Mouse (Mus musculus): ENCODE measurements around the gene Swi5. TPM values are rescaled to one million over a fixed set of nuclear protein-coding genes. Genes with fewer than 3 reads are reported as not detected.

The Swi5 gene
- polyA plus RNA-seq, 1 experiment from 2014 or later: 380 TPM

DNA sequence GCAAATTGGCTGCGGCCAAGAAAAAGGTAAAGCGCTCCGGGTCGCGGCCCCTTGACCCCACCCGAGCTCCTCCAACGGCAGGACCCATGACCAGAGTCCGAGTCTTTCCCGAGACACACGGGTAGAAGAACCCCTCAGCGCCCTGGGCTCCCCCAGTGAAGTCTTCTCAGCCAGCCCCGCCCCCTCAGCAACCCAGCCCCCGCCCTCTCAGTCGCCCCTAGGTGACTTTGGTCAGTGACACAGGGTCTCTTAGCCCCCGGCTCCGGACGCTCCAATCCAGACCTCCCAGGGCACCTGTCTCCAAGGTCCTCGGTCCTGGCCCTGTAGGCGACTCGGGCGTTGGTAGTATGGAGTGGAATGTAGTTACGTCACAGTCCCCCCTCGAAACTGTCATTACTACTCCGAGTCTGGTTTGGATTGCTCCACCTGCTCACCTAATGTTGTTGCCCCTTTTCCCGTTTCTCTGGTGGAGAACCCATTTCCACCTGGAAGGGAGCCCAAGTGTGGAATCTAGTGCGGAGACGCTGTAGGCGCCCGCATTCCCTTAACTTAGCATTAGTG is 576 bp upstream of the Swi5 start:
- Histone ChIP-seq H3K9ac (peak overlapping the region; percentile 89), H3K4me2 (replicated peaks) (peak overlapping the region; percentile 64), H3K4me1 (peaks cover 20% of the 10 kb centered on the region), H3K9me3 (replicated peaks) (no peaks in the 10 kb centered on the region), H3K27ac (peak overlapping the region; percentile 62), H3K4me3 (peak overlapping the region; percentile 93), H3K27me3 (no peaks in the 10 kb centered on the region), H3K36me3 (peaks cover 26% of the 10 kb centered on the region)
- ATAC-seq (ENCODE audit: low FRiP score): peak; percentile 79
- WGBS: 4% methylated on average over 27 of the region's 29 CpGs

DNA sequence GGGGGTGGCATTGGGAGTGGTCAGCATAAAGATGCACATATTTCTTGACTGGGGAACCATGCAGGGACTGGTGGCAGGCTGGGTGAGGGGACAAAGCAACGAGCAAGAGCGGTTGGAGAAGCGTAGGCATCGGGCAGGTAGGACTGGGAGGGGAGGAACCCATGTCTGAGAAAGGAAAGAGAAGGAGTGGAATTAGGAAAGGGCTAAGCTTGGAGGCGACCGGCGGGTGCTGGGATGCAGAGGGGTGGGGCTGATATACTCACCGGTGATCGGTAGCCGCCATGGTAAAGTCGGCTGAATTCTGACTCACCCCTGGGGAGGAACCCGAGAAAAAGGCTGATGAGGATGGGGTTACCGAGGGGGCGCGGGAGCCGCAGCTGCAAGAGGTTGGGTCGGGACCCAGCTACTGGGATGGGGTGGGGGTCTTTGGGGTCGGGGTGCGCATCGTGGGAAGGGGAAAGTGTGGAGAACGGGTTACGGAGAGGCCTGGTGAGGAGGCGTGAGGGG is 488 bp downstream of the Swi5 start, which contains the start of gene Golga2:
Gene Golga2 (plus strand): TSS at position 51 of the 507 bp plus-strand sequence.
- peaks cover 21% of the 10 kb centered on the region for H3K36me3 ChIP-seq
- H3K27me3 ChIP-seq: no peaks in the 10 kb centered on the region
- H3K9me3 ChIP-seq (replicated peaks): no peaks in the 10 kb centered on the region
- WGBS: under 1% methylated on average over 23 of the region's 23 CpGs
- H3K4me3 ChIP-seq: peak within 1 kb of the TSS; percentile 93
- H3K27ac ChIP-seq: peak within 1 kb of the TSS; percentile 79
- H3K9ac ChIP-seq: peak within 1 kb of the TSS; percentile 95
- H3K4me1 ChIP-seq: peaks cover 20% of the 10 kb centered on the region
- ATAC-seq (ENCODE audit: low FRiP score): no peak
- H3K4me2 ChIP-seq (replicated peaks): peak within 1 kb of the TSS; percentile 96

DNA sequence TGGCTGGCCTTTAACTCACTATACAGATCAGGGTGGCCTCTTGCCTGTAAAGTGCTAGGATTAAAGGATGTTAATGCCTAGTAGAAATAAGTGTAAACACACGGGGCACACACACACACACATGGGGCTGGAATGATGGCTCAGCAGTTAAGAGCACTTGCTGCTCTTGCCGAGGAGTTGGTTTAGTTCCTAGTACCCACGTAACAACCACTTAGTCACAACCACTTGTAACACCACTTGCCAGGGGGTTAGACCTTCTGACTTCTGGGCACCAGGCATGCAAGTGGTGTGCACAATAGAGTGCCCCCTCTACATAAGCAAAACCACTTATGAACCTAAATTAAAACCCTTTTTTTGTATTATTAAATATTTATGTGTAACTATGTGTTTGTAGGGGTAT is 3.9 kb downstream of the Swi5 start:
- no peak overlapping the region for H3K9ac ChIP-seq
- H3K4me1 ChIP-seq: peaks cover 15% of the 10 kb centered on the region
- no peak overlapping the region for H3K27ac ChIP-seq
- no peak overlapping the region for H3K4me2 ChIP-seq (replicated peaks)
- H3K27me3 ChIP-seq: no peaks in the 10 kb centered on the region
- H3K9me3 ChIP-seq (replicated peaks): no peaks in the 10 kb centered on the region
- no peak overlapping the region for H3K4me3 ChIP-seq
- no peak for ATAC-seq (ENCODE audit: low FRiP score)
- 96% methylated on average over 3 of the region's 3 CpGs for WGBS
- H3K36me3 ChIP-seq: peaks cover 41% of the 10 kb centered on the region

DNA sequence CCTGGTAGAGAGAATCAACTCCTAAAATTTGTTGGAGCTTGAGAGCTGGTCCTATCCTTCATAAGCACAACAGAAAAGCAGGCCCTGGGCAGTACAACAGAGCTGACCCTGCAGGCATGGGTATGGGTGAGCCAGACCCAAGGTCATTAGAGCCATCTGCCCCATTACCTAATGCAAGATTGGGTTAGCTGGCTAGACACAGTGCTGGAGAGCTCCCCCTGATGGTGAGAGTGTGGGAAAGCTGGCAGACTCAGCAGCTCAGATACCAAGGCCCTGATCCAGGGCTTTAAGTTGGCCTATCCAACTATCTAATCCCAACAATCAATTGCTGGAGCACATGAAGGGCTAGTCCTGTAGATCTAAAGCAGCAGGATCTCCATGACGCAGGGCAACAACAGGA is 5.1 kb downstream of the Swi5 start:
- Histone ChIP-seq H3K27me3 (no peaks in the 10 kb centered on the region), H3K36me3 (peaks cover 54% of the 10 kb centered on the region), H3K4me2 (replicated peaks) (no peak overlapping the region), H3K27ac (no peak overlapping the region), H3K4me1 (peaks cover 11% of the 10 kb centered on the region), H3K9me3 (replicated peaks) (no peaks in the 10 kb centered on the region), H3K4me3 (no peak overlapping the region), H3K9ac (no peak overlapping the region)
- ATAC-seq (ENCODE audit: low FRiP score): no peak
- WGBS: 94% methylated on average over 1 of the region's 1 CpGs

DNA sequence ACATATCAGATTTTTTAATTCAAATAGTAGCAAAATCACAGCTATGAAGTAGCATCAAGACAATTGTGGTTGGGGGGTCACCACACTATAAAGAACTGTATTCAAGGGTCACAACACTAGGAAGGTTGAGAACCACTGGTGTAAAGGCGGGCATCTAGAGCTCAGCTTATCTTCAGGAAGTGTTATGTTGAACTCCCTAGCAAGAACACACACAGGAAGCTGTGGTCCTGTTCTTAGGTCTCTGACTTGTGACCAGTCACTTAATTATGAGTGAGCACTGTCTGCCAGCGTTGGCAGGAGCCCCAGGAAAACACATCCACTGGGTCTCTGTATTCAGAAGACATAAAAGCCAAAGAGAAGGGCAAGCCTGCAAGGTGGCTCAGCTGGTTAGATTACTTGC is 5.6 kb downstream of the Swi5 start:
- no peak overlapping the region for H3K4me2 ChIP-seq (replicated peaks)
- WGBS: 94% methylated on average over 2 of the region's 2 CpGs
- no peak overlapping the region for H3K27ac ChIP-seq
- H3K4me3 ChIP-seq: no peak overlapping the region
- H3K9ac ChIP-seq: no peak overlapping the region
- H3K9me3 ChIP-seq (replicated peaks): no peaks in the 10 kb centered on the region
- peaks cover 58% of the 10 kb centered on the region for H3K36me3 ChIP-seq
- no peak for ATAC-seq (ENCODE audit: low FRiP score)
- peaks cover 11% of the 10 kb centered on the region for H3K4me1 ChIP-seq
- no peaks in the 10 kb centered on the region for H3K27me3 ChIP-seq

DNA sequence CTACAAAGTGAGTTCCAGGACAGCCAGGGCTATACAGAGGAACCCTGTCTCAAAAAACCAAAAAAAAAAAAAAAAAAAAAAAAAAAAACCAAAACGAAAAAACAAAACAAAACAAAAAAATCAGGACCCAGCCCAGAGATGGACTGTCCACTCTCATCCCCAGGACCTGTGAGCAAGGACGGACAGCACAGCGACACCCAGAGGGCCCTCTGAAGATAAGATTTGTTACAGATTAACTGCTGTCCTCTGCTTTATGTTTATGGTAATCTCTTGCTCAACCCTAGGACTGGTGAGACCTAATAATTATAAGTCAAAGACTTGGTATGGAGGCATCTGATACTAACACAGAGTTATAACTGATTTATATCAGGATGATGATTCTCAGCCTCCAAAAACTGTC is 12.1 kb downstream of the Swi5 start:
- WGBS: 80% methylated on average over 3 of the region's 3 CpGs
- no peak overlapping the region for H3K4me3 ChIP-seq
- no peaks in the 10 kb centered on the region for H3K27me3 ChIP-seq
- peaks cover 43% of the 10 kb centered on the region for H3K36me3 ChIP-seq
- H3K27ac ChIP-seq: no peak overlapping the region
- no peaks in the 10 kb centered on the region for H3K4me1 ChIP-seq
- ATAC-seq (ENCODE audit: low FRiP score): no peak
- H3K9ac ChIP-seq: no peak overlapping the region
- no peak overlapping the region for H3K4me2 ChIP-seq (replicated peaks)
- no peaks in the 10 kb centered on the region for H3K9me3 ChIP-seq (replicated peaks)

DNA sequence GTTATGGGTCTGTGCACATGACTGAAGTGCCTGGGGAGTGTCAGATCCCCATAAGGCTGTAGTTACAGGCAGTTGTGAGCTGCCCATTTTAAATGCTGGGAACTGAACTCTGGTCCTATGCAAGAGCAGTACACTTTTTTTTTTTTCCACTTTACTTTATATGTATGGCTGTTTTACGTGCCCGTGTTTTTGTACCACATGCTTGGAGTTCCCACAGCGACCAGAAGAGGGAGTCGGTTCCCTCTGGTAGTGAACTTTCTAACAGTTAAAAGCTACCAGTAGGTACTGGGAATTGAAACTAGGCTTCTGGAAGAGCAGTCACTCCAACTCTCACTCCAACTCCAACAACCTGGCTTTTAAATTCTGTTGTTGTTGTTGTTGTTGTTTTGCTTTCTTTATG is 27.2 kb downstream of the Swi5 start:
- Histone ChIP-seq H3K4me3 (no peak overlapping the region; the same call in 1 of the 2 replicates), H3K9ac (no peak overlapping the region), H3K4me2 (replicated peaks) (no peak overlapping the region), H3K27me3 (no peaks in the 10 kb centered on the region), H3K9me3 (replicated peaks) (no peaks in the 10 kb centered on the region), H3K27ac (no peak overlapping the region), H3K36me3 (peaks cover 27% of the 10 kb centered on the region), H3K4me1 (peaks cover 13% of the 10 kb centered on the region)
- ATAC-seq (ENCODE audit: low FRiP score): no peak
- WGBS: 31% methylated on average over 4 of the region's 4 CpGs

DNA sequence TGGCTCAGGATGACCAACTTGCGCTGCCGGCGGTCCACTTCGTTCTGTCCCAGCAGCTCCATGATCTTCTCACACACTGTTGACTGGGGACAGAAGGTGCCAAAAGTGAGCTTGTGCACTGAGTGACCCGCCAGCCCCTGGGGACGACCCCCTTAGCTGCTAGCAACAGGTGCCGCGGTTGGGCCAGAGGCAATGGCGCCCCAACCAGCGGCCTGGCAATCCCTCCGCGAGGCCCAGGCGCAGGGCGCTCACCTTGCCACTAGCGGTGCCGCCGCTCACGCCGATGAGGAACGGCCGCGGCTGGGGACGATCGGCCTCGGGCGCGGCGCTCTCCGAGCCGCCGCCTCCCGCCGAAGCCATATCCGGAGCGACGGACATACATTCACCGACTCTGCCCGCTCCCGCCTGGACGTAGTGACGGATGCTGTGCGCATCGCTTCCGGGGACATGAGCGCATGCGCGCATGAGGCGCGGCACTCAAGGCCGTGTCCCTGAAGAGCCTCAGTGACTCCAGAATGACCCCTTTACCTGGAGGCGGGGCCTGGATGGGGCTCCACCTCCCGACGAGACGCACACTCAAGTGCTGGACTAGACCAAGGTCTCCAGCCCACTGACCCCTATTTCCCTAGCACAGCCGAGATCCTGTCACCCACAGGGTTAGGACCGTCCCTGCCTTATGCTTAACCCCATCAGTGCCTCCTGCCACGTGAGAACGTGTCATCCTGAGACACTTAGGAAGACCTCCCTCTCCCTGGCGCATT is 28.0 kb downstream of the Swi5 start, which contains the start of gene Uck1:
Gene Uck1 (minus strand): TSS at position 503 of the 761 bp plus-strand sequence.
- Histone ChIP-seq H3K27me3 (no peaks in the 10 kb centered on the region), H3K4me3 (peak within 1 kb of the TSS; percentile 91), H3K27ac (peak within 1 kb of the TSS; percentile 55; the same call in 1 of the 2 replicates), H3K4me2 (replicated peaks) (peak within 1 kb of the TSS; percentile 82), H3K9me3 (replicated peaks) (no peaks in the 10 kb centered on the region), H3K9ac (peak within 1 kb of the TSS; percentile 88), H3K36me3 (peaks cover 28% of the 10 kb centered on the region), H3K4me1 (peaks cover 13% of the 10 kb centered on the region)
- ATAC-seq (ENCODE audit: low FRiP score): peak; percentile 91
- WGBS: 2% methylated on average over 59 of the region's 59 CpGs

DNA sequence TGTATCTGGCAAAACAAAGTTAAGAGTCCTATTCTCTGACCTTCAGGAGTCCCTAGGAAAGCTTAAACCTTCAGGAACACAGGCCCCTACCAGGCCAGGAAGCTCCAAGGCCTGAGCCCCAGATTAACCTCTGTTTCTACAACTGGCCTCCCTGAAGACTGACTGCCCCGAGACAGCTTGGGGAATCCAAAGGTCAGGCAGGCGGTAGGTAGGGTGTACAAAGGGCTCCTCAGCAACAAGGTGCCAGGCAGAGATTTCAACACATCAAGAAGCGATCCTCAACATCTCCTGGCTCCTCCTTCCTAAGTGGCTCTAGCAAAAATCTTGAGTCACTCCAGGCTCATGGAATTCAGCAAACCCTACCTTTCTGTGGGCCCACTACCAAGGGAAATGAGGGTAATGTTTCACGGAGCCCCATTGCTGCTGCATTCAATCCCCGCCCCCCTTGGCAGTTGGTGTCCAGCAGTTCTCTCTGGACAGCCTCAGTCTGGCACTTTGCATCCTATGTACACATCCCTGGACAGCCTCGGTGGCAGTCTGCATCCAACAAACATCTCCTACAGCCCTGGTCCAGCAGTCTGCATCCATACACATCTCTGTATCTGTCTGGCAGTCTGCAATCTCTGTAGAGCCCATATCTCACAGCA is 28.9 kb downstream of the Swi5 start:
- Histone ChIP-seq H3K4me3 (peak overlapping the region; percentile 91), H3K9me3 (replicated peaks) (no peaks in the 10 kb centered on the region), H3K27me3 (no peaks in the 10 kb centered on the region), H3K9ac (peak overlapping the region; percentile 88), H3K4me1 (peaks cover 13% of the 10 kb centered on the region), H3K27ac (no peak overlapping the region), H3K4me2 (replicated peaks) (peak overlapping the region; percentile 82), H3K36me3 (peaks cover 36% of the 10 kb centered on the region)
- WGBS: 61% methylated on average over 6 of the region's 6 CpGs
- ATAC-seq (ENCODE audit: low FRiP score): no peak

DNA sequence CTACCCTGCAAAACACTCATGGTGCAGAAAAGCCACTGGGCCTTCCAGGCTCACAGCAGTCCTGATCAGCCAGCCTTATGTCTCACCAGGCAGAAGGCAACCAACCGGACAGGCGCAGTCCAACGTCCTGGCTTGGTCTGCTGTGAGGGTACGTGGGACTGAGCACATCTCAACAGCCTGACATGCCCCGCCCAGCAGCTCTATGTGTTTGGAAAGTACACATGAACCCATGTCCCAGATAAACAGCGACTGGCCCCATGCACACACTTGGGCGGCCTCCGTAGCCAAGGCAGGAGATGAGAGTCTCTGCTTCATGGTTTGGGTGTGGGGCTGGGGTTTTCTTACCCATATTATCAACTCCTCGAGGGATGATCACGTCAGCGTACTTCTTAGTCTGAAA is 31.6 kb downstream of the Swi5 start:
- Histone ChIP-seq H3K9ac (no peak overlapping the region), H3K27me3 (no peaks in the 10 kb centered on the region), H3K4me2 (replicated peaks) (no peak overlapping the region), H3K36me3 (peaks cover 64% of the 10 kb centered on the region), H3K9me3 (replicated peaks) (no peaks in the 10 kb centered on the region), H3K27ac (no peak overlapping the region), H3K4me3 (no peak overlapping the region), H3K4me1 (peaks cover 13% of the 10 kb centered on the region)
- ATAC-seq (ENCODE audit: low FRiP score): no peak
- WGBS: 96% methylated on average over 11 of the region's 11 CpGs

DNA sequence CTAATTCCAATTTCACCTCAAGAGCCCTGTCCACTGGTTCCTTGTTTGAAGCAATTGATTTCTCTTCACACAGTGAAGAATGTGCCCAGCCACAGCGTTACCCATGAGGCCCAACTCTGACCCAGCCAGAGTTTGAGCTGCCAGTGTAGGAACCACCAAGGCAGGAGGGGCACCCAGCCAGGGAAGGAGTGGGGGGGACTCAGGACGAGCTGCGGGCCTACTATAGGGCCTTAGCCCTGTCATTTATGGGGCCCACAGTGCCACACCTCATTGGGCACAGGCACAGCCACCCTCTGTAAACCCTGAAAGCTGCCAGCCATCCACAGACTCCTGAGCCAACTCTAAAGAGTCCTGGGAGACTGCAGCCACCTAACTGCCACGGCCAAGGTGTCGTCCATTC is 33.3 kb downstream of the Swi5 start:
- WGBS: 87% methylated on average over 5 of the region's 5 CpGs
- Histone ChIP-seq H3K36me3 (peaks cover 81% of the 10 kb centered on the region), H3K27ac (no peak overlapping the region), H3K4me1 (peaks cover 9% of the 10 kb centered on the region), H3K9ac (no peak overlapping the region), H3K4me2 (replicated peaks) (no peak overlapping the region), H3K27me3 (no peaks in the 10 kb centered on the region), H3K9me3 (replicated peaks) (no peaks in the 10 kb centered on the region), H3K4me3 (no peak overlapping the region)
- no peak for ATAC-seq (ENCODE audit: low FRiP score)

DNA sequence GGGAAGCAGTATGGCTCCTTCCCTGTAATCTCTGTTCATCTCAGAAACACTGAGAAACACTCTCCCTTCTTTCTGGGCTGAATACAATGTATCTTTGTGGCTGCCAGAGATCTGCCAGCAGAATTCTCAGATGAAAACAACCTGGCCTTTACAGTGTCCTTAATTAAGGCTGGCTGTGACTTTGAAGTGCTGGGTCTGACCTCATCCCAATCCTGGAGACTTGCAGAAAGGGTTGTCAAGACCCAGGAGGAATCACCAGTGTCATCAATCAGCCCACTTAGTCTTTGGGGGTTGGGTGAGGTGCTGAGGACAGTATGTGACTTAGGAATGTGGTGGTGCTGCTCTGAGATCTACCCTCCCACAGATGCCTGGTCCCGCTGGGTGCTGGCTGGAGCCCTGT is 34.5 kb downstream of the Swi5 start:
- H3K9ac ChIP-seq: no peak overlapping the region
- no peak for ATAC-seq (ENCODE audit: low FRiP score)
- H3K27me3 ChIP-seq: no peaks in the 10 kb centered on the region
- H3K4me1 ChIP-seq: no peaks in the 10 kb centered on the region
- H3K9me3 ChIP-seq (replicated peaks): no peaks in the 10 kb centered on the region
- H3K4me2 ChIP-seq (replicated peaks): no peak overlapping the region
- H3K36me3 ChIP-seq: peaks cover 93% of the 10 kb centered on the region
- no peak overlapping the region for H3K27ac ChIP-seq
- 93% methylated on average over 1 of the region's 1 CpGs for WGBS
- H3K4me3 ChIP-seq: no peak overlapping the region

All from hindbrain, embryonic 12.5 days (tissue).